Mouse (Mus musculus) bone marrow macrophage, adult 2 months (primary cell): ENCODE measurements around the gene Gm156. TPM values are rescaled to one million over a fixed set of nuclear protein-coding genes. Genes with fewer than 3 reads are reported as not detected.

Experiments
- H3K27ac ChIP-seq: 2 replicates; pipeline ENCODE4 v1.5.1; 2012; ENCODE audit warnings: low read depth, low read length; ENCODE audit not compliant: insufficient read depth
- H3K4me1 ChIP-seq: 2 replicates; pipeline ENCODE4 v1.6.1; 2012; ENCODE audit warnings: low read length; ENCODE audit not compliant: control insufficient read depth, insufficient read depth
- H3K4me3 ChIP-seq: 2 replicates; pipeline ENCODE4 v1.5.1; 2012; ENCODE audit warnings: mild to moderate bottlenecking, low read length, moderate library complexity; ENCODE audit not compliant: insufficient read depth
- CTCF ChIP-seq: IDR thresholded peaks from 2 replicates; pipeline ENCODE4 v1.5.1; 2012; ENCODE audit warnings: low read depth, mild to moderate bottlenecking, low read length, moderate library complexity
- POLR2A ChIP-seq: IDR thresholded peaks from 2 replicates; pipeline ENCODE4 v1.6.1; 2012; ENCODE audit warnings: mild to moderate bottlenecking, low read depth, low read length, borderline replicate concordance
- polyA plus RNA-seq: library from polyadenylated mRNA; stranded (reverse); fragments of >200 nt; gene quantifications from 2 replicates; pipeline ENCODE4 v1.2.4, GENCODE M21; 2012; ENCODE audit not compliant: missing spikeins, insufficient read depth, insufficient read length

Gm156 gene
- polyA plus RNA-seq, 1 experiment, result not detected

GRCm38 (mm10) chr6:129721390-129721789, 62.7 kb downstream of the Gm156 start:
- Histone ChIP-seq H3K4me3 (no peak overlapping the region), H3K27ac (no peak overlapping the region), H3K4me1 (0 out of 2 replicates have a peak, but pooled peaks cover 3% of the 10 kb centered on the region)
- TF ChIP-seq POLR2A, result no peak

DNA sequence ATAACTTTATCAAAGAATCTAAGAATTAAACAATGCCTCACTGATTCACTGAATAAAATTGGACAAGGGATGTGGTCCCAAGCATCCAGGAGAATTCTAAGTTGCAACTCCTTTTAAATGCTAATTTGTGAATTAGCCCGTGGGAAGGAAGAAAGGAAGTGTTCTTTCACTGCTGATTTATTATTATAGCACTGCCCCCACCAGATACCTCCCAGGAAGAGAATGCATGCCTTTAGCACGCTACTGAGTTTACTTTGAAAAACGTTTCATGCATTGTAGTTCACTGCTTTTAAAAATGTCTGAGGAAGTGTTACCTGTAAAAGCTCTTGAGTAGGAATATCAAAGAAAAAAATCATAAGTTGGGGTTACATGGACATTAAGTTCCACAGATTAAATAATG, 63.6 kb downstream of the Gm156 start:
- 0 out of 2 replicates have a peak, but pooled peaks cover 4% of the 10 kb centered on the region for H3K4me1 ChIP-seq
- H3K27ac ChIP-seq, result no peak overlapping the region
- TF ChIP-seq POLR2A, result no peak
- TF ChIP-seq CTCF, result no peak
- H3K4me3 ChIP-seq, result no peak overlapping the region

GRCm38 (mm10) chr6:129717032-129717431, 67.0 kb downstream of the Gm156 start, which contains the start of gene Klri1:
Gene Klri1 (minus strand): TSS chr6:129717132.
- Histone ChIP-seq H3K4me1 (peaks cover 23% of the 10 kb centered on the region), H3K4me3 (no peak within 1 kb of the TSS), H3K27ac (no peak within 1 kb of the TSS)
- TF ChIP-seq CTCF, result no peak
- TF ChIP-seq POLR2A, result no peak

Other genes starting within 250 kb of the Gm156 start
- gene Klre1, start 206.4 kb downstream of the Gm156 start, polyA plus RNA-seq, result not detected in 2 replicates
- not detected in 2 replicates for gene Klrd1, start 192.5 kb downstream of the Gm156 start, polyA plus RNA-seq
- gene Klrk1, start 160.4 kb downstream of the Gm156 start, polyA plus RNA-seq, result 0.92 and 1.3 TPM in 2 replicates
- gene Klrc3, start 140.9 kb downstream of the Gm156 start, polyA plus RNA-seq, result not detected in 2 replicates
- gene Klrc2, start 123.6 kb downstream of the Gm156 start, polyA plus RNA-seq, result not detected in 2 replicates
- not detected in 2 replicates for gene Klrc1, start 105.3 kb downstream of the Gm156 start, polyA plus RNA-seq
- not detected in 2 replicates for gene Klri1, start 67.1 kb downstream of the Gm156 start, polyA plus RNA-seq
- not detected in 2 replicates for gene Klri2, start 43.8 kb downstream of the Gm156 start, polyA plus RNA-seq
- not detected in 2 replicates for gene Gm17631, start 78.4 kb upstream of the Gm156 start, polyA plus RNA-seq
- not detected in 2 replicates for gene Klra17, start 92.4 kb upstream of the Gm156 start, polyA plus RNA-seq
- gene Klra5, start 133.4 kb upstream of the Gm156 start, polyA plus RNA-seq, result not detected in 2 replicates
- gene Klra6, start 242.7 kb upstream of the Gm156 start, polyA plus RNA-seq, result not detected in 2 replicates